Mouse (Mus musculus): ENCODE measurements around the gene Ntrk1. TPM values are rescaled to one million over a fixed set of nuclear protein-coding genes. Genes with fewer than 3 reads are reported as not detected.

Gene Ntrk1
- total RNA-seq, 2 experiments from 2014 or later: 0.49 to 0.95 TPM

- DNase-seq (ENCODE audit: low spot score in 2 of 2): no peak
Observed at GRCm38 (mm10) chr3:87753829-87754228, 41.1 kb downstream of the Ntrk1 start.

DNA sequence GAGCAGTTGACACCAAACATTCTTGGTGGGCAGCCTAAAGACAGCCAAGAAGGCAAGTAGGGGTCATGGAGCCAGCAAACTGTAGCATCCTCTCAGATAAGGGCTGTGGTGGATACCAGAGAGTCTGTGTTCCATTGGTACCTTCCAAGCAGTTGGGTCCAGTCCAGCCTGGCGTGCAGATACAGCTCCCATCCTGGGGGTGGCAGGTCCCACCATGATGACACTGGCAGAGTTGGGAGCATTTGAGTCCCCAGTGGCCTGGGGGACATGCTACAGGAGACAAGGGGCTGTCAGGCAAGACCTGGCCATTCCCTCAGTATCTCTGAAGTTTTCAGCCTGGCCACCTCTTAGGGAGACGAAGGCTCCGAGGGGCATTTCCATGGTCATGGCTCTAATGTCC is 42.4 kb downstream of the Ntrk1 start:
- DNase-seq (ENCODE audit: low spot score in 2 of 2): no peak

DNA sequence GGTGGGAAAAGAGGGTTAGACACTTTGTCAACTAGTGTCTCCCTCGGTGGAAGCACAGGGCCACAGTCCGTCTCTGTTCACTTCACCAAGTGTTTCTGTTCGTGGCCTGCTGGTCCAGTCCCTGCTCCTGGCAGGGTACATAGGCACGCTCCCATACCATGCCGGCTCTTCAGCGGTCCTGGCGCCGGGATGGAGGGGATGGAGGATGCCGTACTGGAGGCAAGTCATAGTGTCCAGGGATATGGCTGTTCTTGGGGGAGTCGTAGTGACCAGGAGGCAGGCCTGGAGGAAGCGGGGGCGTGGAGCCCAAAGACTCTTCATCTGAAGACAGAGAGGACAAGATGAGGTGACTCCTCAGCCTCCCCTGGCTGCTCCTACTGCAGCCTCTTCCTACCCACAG is 45.0 kb downstream of the Ntrk1 start:
- DNase-seq (ENCODE audit: low spot score in 2 of 2): no peak

GRCm38 (mm10) chr3:87749036-87749435 is 45.9 kb downstream of the Ntrk1 start:
- DNase-seq (ENCODE audit: low spot score in 2 of 2): peak; percentile 50 to 61

GRCm38 (mm10) chr3:87748431-87748830 is 46.5 kb downstream of the Ntrk1 start, which contains the start of gene Lrrc71:
Gene Lrrc71, minus strand, starts transcription at chr3:87748625.
- no peak for DNase-seq (ENCODE audit: low spot score in 2 of 2)

DNA sequence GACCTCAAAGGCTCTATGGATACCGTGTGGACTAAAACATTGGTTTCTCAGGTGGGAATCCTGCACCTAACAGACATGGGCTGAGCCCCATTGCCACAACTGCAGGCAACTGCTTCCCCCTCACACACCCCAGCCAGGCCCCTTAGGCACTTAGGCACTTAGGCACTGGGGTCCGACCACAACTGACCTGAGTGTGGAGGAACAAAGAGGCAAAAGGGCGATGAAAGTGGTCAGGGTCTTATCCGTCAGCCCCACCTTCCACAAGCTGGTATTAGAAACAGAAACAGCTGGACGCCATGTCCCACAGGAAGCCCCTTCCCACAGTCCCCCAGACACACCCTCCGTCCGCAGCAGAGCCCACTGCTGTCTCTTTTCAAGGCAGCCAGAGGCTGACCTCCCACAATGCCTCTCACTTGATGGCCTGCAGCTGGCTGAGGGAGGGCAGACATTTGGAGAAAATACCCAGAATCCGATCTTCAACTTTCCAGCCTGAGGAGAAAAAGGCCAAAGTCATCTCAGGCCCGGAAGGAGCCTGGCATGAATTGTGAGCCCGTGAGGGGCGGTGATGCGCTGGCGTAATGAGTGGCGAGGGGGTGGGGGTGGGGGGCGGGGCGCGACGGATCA is 49.8 kb downstream of the Ntrk1 start:
- no peak for DNase-seq (ENCODE audit: low spot score in 2 of 2)

GRCm38 (mm10) chr3:87743927-87744326 is 51.0 kb downstream of the Ntrk1 start:
- no peak for DNase-seq (ENCODE audit: low spot score in 2 of 2)

DNA sequence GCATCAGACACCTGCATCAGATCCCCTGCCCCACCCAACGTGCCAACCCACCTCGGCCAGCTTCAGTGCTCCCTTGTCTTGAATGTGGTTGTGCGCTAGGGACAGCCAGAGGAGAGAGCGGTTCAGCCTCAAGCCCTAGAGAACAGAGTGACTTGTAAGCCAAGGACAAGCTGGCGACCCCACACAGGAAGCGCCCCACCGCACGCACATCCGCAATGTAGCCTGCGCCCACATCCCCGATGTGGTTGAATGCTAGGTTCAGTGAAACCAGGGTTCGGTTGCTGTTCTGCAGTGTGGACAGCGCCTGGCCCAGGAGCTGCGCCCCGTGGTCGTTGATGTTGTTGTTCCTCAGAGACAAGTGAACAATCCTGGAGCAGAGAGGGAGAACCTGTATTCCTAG is 52.2 kb downstream of the Ntrk1 start:
- no peak for DNase-seq (ENCODE audit: low spot score in 2 of 2)

DNA sequence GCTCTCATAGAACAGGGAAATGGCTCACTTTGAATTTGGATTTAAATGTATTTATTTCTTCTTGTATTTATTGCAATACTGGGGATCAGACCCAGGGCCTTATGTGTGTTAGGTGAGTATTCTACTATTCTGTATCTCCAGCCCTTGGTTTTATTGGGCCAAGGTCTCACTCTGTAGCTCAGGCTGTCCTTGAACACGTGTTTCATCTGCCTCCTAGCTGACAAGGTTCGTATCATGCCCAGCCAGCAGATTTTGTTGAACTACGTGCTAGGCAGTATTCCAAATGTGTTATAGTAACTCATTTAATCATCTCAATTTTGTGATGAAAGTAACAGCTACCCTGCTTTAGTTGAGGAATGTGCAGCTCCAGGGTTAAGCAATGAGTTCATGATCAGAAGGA is 52.9 kb downstream of the Ntrk1 start:
- DNase-seq (ENCODE audit: low spot score in 2 of 2): no peak

DNA sequence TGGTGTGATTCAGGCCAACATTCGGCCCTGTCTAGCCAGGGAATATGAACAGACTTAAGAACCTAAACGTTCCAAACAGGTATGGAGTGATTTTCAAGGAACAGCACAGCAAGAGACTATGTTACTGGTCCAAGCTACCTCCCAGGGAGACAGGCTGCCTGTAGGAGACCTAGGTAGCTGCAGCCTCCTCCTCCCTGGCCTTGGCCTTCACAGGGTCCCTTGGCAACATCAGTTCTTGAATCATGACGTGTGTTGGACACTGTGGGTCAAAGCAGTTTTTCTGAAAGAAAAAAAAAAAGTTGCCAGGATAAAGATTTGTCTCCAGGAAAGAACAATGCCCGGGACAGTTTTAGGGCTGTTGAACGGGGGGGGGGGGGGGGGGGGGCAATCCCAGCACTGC is 56.1 kb downstream of the Ntrk1 start:
- DNase-seq (ENCODE audit: low spot score in 2 of 2): no peak

- DNase-seq (ENCODE audit: low spot score in 2 of 2): no peak
Observed at GRCm38 (mm10) chr3:87735335-87735734, 59.6 kb downstream of the Ntrk1 start.

GRCm38 (mm10) chr3:87733984-87734761 is 60.8 kb downstream of the Ntrk1 start:
- DNase-seq (ENCODE audit: low spot score in 2 of 2): no peak

DNA sequence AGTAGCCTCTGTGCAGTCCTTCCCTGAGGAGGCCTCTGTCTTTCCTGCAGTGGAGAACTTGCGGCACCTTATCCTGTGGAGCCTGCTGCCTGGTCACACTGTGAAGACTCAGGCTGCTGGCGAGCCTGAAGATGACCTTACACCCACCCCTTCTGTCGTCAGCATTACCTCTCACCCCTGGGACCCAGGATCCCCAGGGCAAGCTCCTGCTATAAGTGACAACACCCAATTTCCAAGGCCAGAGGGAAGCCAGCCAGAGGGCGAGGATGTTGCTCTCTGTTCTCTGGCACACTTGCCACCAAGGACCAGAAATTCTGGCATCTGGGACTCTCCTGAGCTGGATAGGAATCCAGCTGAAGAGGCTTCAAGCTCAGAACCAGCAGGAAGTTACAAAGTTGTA is 61.9 kb downstream of the Ntrk1 start:
- no peak for DNase-seq (ENCODE audit: low spot score in 2 of 2)

DNA sequence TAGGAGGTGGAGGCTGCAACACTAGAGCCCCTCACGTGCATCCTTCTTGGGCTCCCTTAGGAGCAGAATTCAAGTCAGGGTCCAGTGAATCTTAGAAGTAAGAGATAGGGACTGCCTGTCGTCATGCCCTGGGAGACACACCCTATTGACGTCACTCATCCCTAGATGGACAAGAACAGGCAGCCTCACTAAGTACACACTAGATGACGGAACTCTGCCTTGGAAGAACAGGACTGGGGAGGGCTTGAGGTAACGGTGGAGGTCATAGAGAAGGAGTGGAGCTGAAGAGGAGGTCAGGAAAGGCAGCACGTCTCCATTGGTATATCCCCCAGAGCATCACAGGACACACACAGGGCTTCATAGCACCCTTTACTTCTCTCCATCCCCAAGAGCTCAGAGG is 66.3 kb downstream of the Ntrk1 start:
- DNase-seq (ENCODE audit: low spot score in 2 of 2): no peak

Other genes starting within 250 kb of the Ntrk1 start
- 10 to 100 TPM; 58.3 to 60.9 TPM for gene Arhgef11, start 177.6 kb downstream of the Ntrk1 start, total RNA-seq (2021)
- gene Lrrc71, start 46.5 kb downstream of the Ntrk1 start, total RNA-seq (2021): under 1 TPM in 1 of 2 experiments, not detected in 1; 0.79 TPM
- under 1 TPM; 0.72 to 0.96 TPM for gene Insrr, start 1.8 kb upstream of the Ntrk1 start, total RNA-seq (2021)
- 1 to 10 TPM; 7.0 to 7.5 TPM for gene Pear1, start 29.1 kb upstream of the Ntrk1 start, total RNA-seq (2021)
- gene Sh2d2a, start 51.6 kb upstream of the Ntrk1 start, total RNA-seq (2021): not detected
- 10 to 100 TPM; 58.4 to 59.5 TPM for gene Prcc, start 90.4 kb upstream of the Ntrk1 start, total RNA-seq (2021)
- 100 to 1,000 TPM; 154 TPM for gene Hdgf, start 111.2 kb upstream of the Ntrk1 start, total RNA-seq (2021)
- 10 to 100 TPM; 53.6 to 53.7 TPM for gene Mrpl24, start 124.3 kb upstream of the Ntrk1 start, total RNA-seq (2021)
- gene Isg20l2, start 135.2 kb upstream of the Ntrk1 start, total RNA-seq (2021): 10 to 100 TPM; 13.4 to 14.0 TPM
- 10 to 100 TPM; 19.2 to 21.2 TPM for gene Rrnad1, start 135.6 kb upstream of the Ntrk1 start, total RNA-seq (2021)
- gene Crabp2, start 153.5 kb upstream of the Ntrk1 start, total RNA-seq (2021): 1 to 10 TPM; 7.9 to 8.4 TPM
- 1 to 10 TPM; 4.6 to 9.5 TPM for gene Nes, start 175.9 kb upstream of the Ntrk1 start, total RNA-seq (2021)
- 100 to 1,000 TPM; 221 to 244 TPM for gene Bcan, start 205.1 kb upstream of the Ntrk1 start, total RNA-seq (2021)
- 10 to 100 TPM; 22.6 to 24.1 TPM for gene Hapln2, start 232.4 kb upstream of the Ntrk1 start, total RNA-seq (2021)
- gene Gpatch4, start 247.9 kb upstream of the Ntrk1 start, total RNA-seq (2021): 10 to 100 TPM; 14.8 to 19.5 TPM